Mouse (Mus musculus): ENCODE measurements around the gene Pde6h. TPM values are rescaled to one million over a fixed set of nuclear protein-coding genes. Genes with fewer than 3 reads are reported as not detected.

Gene Pde6h
- total RNA-seq, 2 experiments from 2014 or later: 0.60 TPM; not detected in 1

DNA sequence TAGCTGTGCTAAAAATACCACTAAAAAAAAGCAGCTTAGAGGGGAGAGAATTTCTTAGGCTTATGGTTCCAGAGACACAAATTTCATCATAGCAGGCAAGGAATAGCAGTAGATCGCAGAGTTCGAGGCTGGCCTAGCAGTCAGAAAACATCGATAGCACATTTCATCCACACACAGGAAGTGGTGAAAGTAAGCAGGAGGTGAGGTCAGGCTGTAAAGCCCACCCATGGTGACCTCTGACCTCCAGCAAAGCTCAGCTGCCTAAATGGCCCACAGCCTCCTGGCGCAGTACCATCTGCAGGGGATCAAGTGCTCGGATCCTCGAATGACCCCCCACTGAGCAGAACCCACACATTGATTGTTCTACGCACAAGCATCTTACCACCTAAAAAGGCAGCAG is 59.6 kb downstream of the Pde6h start:
- no peak for DNase-seq

DNA sequence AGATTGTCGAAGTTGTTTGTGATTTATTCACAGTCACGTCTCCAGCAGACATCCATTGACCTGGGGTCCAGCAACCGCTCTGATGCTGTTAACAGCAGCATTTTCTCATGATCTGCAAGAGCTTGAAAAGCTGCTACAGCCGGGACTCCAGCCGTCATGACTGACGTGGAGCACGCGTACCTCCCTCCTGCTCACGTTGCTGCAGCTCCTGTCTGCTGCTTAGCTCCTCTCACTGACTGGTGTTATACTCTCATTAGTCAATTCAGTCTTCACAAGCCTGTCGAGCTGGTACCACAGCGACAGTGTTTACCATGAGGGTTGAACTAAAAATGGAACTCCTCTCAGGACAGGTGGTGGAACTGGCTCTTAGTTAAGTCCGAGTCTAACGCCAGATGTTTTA is 62.4 kb downstream of the Pde6h start:
- DNase-seq: no peak

DNA sequence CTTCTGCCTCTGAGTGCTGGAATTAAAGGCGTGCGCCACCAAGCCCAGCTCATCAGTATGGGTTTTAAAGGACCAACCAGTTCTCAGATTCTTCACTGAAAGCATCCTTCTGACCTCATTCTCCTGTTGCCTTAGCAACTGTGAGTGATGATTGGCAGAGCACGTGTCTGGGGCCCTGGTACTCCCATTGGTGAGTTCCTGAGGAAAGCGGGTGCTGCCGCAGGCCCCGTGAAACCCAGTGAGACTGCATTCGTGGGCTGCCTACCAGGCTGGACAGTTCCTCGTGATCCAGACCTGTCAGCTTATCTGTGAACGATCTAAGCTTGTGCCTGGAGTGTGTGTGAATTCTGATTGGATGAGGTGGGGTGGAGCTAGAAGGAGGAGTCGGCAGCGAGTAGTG is 63.1 kb downstream of the Pde6h start:
- no peak for DNase-seq

DNA sequence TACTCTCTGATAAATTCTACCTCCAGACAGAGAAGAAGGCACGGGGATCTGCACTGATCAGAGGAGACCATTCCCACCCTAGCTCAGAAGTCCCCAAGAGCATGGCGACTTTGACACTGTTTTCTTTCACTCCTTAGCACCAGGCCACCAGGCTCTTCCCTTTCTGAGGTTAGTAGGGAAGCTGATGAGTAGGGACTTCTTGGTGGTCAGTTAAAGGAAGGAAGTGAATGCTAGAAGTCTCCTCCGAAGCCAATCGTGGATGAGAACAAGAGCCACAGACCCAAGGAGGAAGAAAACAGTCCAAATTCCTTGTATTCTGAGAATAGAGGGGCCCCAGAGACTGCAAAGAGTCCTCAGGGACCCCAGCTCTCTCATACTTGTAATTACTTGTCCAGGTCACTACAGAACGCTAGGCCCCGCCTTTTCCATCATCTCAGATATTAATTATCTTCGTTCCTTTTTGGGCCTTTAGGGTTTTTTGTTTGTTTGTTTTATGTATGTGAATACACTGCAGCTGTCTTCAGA is 65.0 kb downstream of the Pde6h start:
- no peak for DNase-seq

DNA sequence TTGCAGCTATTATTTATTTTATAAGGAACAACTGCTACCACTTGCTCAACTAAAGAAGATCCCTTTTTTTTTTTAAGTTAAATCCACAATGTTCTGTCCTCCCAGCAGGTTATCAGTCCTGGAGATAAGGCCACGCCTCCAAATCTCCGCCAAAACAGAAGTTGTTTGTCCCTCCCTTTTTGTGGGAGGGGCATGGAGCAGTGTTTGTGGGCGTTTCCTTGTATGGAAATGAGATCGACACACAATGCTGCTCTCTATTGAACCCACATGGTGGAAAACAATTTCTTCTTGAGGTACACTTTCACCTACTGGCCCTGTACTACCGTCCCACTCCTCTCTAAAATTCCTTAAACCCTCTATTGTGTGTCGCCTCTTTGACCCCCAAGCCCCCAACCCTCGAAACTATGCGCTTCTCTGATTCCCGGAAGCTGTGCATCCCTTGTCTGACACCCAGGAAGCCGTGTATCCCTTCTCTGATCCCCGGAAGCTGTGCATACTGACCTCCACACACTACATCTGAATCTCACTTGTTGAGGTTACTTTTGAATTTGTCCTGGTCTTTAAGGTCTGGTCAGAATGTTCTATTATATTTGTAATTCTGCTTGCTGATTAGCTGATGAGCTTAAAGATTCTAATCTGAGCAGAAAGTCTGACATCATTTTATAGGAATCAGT is 66.3 kb downstream of the Pde6h start:
- no peak for DNase-seq

DNA sequence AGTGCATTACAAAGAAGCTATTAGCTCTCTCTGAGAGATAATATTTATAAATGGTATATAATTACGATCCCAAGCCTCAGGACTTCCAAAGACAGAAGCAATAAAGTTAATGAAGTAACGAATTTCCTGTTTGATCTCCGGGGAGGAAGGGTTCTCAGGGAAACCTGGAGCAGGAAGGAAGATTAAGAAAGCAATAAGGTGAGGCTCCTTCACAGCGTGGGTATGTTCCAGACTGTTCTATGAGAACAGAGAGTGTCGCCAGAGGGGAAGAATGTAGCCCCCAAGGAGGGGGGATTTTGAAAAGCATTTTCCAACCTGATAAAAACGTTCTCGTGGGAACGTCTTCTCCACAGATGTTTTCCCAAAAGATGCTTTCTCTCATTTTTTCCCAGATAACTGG is 66.9 kb downstream of the Pde6h start:
- DNase-seq: no peak

DNA sequence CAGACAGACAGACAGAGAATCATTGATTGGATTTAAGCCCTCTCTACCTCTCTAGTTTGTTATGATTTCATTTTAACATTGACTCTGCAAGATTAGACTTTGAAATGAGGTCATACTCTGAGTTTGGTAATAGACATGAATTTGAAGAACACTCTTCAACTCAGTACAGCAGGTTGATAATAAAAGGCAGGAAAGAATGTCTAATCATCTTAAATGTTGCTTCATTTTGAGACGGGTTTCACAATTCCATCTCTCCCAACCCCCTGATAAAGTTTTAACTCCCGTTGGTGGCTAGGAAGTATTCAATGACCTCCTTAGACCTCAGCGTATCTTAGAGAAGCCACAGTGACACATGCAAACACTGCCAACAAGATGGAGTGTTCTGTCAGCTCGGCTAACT is 69.9 kb downstream of the Pde6h start:
- DNase-seq: no peak

DNA sequence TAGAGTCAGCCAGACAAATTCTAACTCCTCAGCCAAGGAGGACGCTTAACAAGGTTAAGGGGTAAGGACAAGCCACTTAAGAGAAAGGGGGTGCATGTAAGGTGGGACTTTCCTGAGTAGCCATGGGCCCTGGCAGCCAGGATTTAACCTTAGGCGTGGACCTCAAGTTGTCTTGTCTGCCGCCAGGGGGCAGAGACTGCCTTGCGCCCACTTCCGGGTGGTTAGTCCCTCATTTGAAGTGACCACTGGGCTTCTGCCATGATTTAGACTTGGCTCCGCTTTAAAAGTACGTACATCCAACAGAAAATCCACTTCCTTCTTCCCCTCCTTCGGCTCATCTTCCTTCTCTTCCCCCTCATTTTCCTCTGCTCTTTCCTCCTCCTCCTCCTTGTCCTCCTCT is 71.9 kb downstream of the Pde6h start:
- no peak for DNase-seq

DNA sequence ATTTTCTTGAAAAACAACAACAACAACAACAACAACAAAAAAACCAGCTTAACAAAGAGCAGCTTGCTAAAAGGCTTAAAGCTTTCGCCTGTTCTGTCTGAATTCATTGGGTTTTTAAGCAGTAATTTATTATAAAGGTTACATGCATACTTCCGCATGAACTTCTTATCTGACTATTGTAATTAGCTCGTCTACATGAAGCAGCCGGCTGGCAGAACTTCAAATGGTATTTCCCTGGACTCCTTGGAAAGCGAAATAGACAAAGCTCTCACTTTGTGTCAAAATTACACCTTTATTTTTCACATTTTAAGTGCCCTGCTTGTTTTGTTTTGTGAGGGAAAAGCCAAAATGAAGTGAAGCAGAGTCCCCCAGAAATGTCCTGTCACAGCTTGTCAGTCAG is 72.7 kb downstream of the Pde6h start:
- DNase-seq: no peak

DNA sequence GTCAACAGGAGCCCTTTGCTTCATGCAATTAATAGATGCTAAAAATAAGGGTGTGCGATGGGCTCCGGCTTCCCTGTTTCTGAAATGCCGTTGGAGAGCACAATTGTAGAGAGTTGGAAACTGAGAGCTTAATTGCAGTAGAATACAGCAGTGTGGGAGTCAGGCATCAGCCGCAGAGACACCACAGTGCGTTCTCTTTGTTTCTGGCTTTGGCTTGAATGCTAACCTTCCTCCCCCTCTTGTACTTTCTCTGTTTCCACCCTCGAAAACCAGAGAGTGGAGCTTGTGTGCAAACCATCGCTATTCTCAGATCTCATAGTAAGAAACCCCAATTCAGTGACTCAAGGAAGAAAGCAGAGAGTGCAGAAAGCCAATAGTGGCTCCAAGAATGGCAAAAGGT is 74.5 kb downstream of the Pde6h start:
- no peak for DNase-seq

DNA sequence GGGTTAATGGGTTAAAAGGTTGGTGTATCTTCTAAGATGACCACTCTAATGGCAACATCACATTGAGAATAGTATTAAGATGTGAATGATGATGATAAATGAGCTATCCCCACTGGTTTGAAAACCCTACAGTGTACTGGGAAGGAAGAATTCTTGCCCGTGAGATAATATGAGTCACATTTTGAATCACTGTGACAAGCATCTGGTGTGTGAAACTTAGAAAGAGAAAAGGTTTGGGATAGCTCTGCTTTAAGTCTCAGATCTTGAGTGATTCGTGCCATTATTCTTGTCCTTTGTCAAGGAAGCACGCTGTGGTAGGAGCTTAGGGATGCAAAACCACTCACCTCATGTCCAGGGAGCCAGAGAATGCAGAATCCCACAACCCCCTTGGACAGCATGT is 75.4 kb downstream of the Pde6h start:
- no peak for DNase-seq

DNA sequence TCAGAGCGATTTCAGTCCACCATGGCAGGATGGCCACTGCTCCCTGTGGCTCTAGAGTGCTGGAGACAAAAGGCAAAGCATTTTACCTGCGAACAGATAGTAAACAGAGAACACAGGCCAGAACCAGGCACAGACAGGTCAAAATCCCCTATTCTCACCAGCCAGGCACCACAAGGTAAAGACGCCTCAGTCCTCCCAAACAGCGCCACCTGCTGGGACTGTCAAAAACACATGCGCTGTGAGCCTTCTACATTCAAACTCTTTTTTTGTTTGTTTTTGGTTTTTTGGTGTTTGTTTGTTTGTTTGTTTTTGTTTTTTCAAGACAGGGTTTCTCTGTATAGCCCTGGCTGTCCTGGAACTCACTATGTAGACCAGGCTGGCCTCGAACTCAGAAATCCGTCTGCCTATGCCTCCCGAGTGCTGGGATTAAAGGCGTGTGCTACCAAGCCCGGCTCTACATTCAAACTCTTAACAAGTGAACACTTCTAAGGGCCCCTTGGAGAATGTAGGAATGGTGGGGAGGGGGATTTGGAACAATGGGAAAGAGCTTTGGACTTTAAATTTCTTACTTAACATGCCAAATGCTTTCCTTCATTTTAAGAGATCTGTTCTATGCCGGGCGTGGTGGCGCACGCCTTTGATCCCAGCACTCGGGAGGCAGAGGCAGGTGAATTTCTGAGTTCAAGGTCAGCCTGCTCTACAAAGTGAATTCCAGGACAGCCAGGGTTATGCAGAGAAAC is 76.2 kb downstream of the Pde6h start:
- DNase-seq: peak; percentile 17

DNA sequence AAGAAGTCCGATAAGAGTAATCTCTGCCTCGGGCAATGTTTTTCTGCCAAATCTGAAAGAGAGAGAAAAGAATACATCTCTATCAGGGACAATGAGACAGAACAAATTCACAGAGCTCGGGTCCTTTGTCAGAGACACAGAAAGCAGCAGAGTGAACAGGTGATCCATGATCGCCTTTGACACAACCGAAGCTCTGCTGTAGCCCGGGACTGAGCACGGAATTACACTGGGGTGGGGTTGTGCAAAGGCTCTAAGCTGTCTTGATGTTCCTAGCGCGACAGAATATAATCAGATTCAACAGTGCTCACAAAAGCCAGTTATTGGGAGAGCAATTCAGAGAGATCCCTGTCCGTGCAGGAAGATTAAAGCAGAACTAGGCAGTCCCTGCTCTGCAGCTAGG is 77.1 kb downstream of the Pde6h start:
- DNase-seq: no peak

DNA sequence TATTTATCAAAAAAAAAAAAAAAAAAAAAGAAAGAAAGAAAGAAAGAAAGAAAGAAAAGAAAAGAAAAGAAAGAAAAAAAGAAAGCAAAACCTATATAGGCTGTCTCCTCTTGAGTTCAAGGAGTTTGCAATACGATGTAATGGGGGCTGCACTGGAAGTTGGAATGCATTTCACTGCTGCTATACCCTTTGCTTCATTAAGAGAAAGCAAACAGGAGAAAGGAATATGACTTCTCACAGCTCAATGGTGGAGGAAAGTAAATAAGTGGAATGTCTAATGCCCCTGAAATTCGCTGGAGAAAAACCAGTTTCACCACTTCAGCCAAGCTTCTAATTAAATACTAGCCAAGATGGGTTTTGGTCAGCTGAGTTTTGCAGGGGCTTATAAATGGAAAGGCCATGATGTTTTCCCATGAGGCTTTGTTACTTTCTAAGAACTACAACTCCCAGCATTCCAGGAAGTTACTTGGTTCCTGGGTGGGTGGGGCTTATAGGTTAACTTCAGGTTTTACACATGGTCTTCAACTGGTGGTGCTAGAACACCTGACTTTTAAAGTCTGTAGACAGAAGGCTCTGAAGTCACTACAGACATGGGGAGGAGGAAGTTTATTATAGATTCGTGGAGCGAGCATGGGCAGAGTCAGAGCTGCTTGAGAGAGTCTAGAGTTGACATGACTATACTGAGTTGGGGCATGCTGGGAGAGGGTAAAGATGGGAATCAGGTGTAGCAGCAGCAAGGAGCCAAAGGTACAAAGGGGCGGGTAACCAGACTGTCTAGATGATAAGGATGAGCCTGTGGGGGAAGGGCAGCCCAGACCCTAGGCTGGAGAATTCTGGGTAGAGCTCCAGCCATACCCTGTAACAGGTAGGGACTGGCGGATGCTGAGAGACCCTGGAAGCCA is 77.9 kb downstream of the Pde6h start:
- DNase-seq: no peak

DNA sequence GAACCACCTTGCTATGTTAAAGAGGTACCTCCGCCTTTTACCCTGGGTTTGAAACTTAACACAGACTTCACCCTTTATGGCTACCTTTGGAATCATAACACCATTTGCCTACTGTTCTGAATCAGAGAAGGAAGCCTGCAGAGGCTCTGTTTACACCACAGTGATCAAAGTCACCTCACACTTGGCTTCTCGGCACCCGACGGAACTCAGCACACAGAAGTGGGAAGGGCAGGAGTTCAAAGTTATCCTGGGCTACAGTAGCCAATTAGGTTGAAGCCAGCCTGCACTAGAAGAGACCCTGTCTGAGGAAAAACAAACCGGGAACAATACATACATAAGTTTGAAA is 78.5 kb downstream of the Pde6h start:
- no peak for DNase-seq

DNA sequence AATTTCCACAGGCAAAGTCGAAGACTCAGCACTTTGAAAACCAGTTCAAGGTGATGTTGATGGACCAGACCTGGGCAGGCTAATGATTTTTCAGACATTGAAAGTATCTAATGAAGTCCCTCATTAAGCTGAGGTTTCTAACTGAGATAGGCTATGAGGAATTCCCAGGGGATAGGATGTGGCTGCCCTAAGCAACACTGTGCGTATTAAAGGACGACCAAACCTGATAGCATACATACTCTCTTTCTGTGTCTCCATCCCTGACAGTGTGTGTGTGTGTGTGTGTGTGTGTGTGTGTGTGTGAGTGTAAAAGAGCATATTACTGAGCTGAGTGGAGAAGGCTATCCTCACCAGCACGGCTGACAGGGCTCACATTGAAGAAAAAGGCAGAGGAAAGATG is 80.7 kb downstream of the Pde6h start:
- no peak for DNase-seq

DNA sequence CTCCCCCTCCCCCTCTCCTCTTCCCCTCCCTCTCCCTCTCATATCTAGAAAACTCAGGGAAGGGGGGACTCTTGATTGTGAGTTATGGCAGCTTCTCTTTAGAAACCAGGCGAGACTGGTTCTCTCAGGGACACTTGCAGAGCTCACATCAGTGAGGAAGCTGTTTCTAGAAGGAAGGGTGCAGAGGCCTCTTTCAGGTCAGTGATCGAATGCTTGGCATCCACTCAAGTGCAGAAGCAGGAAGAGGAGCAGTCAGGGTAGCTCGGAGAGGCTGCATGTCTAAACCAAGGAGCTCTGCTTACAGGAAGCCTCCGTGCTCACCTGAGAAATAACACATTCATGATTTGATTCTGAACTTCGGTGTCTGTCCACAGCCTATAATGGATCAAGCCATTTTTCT is 87.6 kb downstream of the Pde6h start:
- no peak for DNase-seq

DNA sequence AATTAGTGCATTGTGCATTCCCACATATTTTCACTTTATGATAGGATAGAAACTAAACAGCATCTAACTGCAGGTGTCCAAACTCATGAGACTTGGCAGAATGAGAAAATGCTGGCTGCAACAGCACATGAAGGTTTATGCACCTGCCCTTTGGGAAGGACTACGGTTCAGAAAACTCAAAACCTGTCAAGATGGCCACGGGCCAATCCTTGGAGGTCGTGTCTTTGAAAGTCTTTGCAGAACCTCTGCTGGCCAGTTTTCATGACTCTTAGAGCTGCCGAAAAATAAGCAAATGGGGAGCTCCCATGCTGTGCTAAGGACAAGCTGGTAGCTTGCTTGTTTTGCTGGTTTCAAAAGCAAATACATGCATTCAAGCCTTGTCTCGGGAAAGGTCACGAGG is 90.7 kb downstream of the Pde6h start:
- no peak for DNase-seq

DNA sequence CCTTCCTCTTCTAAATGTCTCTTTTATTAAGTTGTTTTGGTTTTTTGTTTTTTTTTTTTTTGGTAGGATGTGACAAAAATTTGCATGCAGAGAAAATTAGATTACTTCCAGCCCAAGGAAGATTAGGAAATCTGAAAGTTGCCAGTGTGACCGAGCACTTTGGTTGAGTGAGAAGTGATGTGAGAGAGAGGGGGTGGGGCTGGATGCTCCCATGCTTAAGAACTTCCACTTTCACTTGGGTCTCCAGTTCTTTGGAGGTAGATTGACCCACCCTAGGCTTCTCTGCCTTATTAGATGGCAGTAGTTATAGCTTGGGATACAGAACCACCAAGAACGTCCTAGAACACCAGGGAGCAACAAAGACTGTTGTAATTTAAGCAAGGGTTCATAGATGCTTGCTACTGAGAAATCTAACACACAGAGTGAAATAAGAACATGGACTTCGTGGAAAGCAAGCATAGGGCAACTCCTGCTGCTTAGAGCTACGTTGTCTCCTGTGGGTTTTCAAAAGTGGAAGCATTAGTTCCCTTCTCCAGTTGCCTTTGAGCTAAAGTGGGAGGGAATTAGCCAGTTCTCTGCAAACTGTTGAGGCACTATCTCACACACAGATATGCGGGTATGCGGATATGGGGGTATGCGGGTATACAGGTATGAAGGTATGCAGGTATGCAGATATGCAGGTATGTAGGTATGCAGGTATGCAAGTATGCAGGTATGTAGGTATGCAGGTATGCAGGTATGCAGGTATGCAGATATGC is 93.8 kb downstream of the Pde6h start:
- DNase-seq: no peak

All from adrenal gland, postnatal 10 days (tissue).